Mouse (Mus musculus) inflammation-experienced regulatory T-cells, adult 6 months (primary cell): ENCODE results near the gene Fxyd7. TPM values are rescaled to one million over a fixed set of nuclear protein-coding genes. Genes with fewer than 3 reads are reported as not detected.

Experiments
- ATAC-seq: one replicate; pipeline ENCODE4 v1.8.0; 2017
- polyA plus RNA-seq, 3 experiments: library from polyadenylated mRNA; unstranded; fragments of 100-300 nt; shearing (Covaris generic); gene quantifications; one replicate each; pipeline ENCODE4 v1.2.1; 2017

Fxyd7 gene
- polyA plus RNA-seq: not detected

DNA sequence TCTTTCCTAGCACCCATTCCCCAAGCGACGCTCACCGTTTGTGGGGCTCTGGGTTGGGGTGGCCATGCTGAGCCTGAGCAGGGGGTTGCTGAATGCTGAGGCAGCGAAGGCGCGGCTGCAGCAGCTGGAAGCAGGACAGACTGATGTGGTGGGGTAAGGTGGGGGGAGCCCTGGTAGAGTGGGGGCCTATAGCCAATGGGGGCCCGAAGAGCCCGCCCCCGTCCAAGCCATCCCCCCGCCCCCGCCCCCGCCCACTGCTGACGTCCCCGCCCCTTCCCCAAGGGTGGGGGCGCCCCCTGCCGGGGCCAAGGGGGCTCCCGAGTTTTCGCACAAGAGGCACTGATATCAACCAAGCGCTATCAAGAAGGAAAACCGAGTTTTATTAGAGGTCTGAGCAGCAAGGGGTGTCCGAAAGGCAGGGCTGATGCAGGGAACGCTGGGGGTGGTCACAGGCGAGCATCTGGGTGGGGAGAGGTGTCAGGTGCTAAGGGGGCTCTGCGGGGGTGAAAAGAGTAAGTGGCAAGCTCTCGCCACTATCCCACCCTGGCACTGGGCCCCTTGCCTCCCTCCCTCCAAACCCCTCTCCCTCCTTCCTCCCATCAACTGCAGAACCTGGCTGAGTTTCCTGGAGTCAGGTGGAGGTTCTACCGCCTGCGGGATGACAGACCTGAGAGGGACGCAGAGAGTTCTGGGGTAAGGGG, at the start of gene Fxyd7:
Fxyd7 (minus strand) TSS at position 147 of the 701 bp plus-strand sequence.
- ATAC-seq: no peak

DNA sequence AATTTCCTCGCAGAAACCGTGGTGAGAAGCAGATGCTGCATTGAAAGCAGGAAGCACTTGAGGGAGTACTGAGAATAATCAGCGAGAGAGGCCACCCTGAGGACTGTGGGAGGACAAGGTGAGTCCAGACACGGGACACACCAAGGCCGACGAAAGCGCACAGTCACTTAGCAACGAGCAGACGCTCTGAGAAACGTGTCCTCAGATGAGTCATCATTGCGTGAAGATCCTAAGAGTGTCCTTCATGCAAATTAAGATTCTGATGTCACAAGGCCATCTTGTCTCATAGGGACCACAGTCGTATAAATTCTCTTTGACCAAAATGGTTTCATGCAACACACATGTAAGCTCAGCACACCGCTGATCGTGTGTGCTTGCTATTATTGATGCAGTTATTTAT, 49.5 kb upstream of the Fxyd7 start:
- no peak for ATAC-seq

DNA sequence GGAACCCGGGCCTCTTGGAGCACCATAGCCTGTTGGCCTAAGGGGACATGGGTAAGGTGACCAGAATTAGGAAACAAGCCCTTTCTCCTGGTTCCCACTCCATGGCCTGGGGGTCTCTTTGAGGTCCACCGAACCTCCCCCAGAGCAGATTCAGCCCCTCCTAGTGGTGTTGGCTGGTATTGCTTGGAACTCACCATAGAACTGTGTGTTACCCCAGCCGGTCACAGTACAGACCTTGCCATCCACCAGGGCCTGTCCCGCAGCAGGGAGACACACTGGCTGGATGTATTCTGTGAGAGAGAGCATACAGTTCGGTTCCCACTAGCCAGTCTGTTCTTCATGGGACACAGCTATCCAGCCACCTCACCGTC, 48.3 kb upstream of the Fxyd7 start:
- ATAC-seq: no peak

DNA sequence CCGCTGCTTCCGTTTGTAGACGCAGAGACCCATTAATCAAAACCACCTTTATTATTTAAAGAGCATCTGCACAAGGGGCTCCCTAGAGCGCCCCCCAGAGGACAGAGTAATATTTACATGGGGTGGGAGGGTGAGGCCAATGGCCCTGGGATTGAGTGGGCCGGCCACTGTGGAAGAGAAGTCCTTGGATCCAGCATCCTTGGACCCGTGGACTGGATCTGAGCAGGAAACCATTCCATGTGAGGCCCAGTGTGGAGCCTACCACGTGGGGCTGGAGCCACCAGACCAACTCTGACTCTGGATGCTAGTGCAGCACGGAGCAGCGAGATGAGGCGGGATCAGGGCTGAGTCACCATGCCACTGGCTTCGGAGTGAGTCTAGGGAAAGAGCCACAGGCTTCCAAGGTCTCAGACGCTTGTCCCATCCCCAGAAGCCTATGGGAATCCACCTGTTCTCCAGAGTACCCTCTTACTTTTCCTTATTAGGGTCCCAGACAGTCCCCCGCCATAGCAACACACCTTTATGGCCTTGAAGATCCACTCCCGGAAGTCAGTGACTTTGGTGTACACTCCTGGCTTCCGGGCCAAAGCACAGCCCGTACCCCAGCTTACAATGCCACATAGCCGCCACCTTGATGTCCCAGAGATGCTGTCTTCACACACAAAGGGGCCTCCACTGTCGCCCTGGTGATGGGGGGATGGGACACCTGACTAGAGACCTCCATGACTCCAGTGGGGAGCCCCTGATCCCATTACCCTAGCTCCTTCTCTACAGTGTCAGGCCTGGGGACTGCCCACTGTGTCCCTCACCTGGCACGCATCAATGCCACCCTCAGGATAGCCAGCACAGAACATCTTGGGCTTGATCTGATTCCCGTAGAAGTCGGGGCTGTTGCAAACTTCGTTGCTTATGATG, 47.7 kb upstream of the Fxyd7 start:
- no peak for ATAC-seq

DNA sequence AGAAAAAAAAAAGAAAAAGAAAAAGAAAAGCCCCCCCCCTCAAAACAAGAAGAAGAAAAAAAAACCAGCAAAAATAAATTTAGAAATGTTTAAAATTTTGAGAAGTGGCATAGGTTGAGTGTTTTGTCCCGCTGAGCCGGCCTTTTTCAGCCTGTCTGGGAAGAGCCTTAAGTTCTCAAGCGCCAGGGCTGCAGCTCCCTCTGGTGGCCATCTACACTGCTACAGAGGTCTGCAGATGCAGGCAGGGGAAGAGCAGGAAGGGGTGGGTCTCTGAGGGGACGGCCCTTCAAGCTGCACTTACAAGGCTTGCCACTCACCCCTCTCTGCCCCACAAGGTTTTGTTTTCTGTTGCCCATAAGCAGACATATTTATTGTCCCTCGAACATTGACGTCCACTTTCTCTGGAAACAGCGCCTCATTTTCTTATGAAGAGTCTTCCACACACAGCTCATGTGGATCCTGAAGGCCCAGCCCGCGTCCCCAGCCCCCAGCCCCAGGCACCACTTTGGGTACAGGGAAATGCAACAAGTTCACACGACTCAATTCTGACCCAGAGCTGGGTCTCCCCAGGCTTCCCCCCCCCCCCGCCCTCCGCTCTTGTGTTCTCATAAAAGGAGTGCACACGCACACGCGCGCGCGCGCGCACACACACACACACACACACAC, 46.4 kb upstream of the Fxyd7 start:
- peak; percentile 99 for ATAC-seq

DNA sequence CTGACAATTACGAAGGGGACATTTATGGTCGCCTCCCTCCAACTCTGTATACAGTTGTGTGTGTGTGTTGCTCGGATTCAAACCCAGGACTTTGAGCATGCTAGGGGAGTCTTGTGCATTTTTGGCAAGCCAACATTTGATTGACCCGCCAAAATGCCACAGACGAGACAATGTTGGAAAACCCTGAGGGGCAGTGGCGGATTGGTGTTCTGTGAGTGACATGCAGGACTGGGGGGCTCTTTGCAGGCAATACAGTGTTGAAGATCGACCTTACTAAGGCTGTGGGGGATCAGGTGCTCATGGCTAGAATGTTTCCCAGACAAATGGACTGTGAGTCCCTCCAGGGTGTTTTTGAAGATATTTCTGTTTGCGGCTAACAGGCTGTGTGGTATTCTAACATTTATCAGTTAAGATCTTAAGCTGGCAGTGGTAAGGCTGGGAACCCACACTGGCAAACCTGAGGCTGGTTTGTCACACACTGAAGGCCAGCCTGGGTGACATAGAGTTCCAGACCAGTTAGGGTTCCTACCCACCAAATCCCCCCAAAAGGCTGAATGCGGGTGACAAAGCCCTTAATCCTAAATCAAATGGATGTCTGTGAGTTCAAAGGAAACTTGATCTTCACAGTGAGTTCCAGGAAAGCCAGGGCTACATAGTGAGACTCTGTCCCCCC, 45.8 kb upstream of the Fxyd7 start:
- ATAC-seq: no peak

DNA sequence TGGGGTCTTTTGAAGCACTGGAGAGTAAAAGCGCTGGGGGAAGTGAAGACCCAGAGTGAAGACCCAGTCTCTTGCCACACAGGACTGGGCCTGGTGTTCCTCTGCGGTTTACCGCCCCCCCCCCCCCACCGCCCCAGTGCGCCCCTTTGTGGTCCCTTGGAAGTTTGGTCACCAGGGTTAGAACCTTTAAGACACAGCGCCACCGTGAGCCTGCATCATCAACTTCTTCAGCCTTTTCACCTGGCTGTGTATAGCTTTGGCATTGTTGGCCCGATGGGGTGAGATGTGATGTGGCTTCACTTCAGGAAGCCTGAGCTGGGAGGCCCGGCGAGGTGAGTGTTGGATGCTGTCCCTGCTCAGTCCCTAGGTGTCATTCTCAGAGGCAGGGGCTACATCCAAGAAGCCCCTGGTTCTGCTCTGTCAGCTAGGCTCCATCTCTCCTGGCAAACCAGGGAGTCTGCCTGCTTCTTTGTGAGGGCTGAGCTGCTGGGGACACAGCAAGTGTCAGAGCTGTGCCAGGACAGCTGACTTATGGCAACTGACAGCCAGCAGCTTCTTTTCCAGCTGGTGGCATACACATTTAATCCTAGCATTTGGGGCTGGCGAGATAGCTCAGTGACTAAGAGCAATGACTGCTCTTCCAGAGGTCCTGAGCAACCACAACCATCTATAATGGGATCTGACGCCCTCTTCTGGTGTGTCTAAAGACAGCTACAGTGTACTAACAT, 43.7 kb upstream of the Fxyd7 start:
- no peak for ATAC-seq

DNA sequence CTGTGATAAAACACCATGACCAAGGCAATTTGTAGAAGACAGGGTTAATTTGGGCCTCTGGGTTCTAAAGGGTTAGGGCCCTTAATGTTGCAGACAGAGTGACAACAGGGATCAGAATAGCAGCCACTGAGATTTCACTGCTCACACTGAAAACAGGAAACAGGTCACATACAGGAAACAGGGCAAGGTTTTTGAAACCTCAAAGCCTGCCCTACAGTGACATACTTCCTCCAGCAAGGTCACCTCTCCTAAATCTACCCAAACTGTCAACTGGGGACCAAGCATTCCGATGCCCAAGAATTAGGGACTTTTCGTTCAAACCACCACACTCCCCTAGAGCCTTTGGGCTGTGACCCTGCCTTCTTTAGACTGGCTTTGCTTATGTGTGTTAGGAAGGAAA, 38.5 kb upstream of the Fxyd7 start:
- peak; percentile 89 for ATAC-seq

DNA sequence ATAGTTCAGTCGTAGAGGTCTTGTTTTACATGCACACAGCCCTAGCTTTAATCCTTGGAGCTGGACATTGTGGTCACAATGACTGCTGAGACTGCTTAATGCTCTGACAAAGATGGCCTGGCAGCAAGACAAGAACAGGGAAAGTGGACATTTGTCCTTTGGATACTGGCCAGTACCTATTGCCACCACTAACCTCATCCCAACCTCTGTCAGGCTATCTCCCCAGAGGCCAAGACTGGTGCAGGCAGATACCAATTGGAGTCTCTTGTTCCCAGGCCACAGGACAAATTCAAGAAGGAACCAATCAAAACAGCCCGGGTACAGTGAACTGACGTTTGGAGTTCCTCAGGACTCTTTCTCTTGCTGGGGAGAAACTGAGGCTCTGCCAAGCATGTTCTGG, 36.9 kb upstream of the Fxyd7 start:
- ATAC-seq: no peak

DNA sequence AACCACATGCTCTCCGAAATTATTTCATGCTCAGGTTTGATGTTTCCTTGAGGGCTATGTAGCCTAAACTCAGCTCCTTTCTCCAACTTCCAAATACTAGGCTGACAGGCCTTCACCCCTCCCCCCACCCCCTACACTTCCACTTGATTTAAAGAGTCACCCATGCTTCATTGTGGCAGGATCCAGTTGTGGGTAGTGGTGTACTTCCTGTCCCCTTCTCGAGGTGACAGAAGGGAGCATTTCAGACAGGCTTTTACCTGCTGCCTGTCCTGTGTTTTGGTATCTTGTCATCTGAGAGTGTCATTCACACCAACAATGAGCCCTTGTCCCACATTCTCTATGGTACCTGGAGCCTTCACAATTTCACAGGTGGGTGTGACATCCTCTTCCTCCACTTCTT, 36.0 kb upstream of the Fxyd7 start:
- ATAC-seq: peak; percentile 55

DNA sequence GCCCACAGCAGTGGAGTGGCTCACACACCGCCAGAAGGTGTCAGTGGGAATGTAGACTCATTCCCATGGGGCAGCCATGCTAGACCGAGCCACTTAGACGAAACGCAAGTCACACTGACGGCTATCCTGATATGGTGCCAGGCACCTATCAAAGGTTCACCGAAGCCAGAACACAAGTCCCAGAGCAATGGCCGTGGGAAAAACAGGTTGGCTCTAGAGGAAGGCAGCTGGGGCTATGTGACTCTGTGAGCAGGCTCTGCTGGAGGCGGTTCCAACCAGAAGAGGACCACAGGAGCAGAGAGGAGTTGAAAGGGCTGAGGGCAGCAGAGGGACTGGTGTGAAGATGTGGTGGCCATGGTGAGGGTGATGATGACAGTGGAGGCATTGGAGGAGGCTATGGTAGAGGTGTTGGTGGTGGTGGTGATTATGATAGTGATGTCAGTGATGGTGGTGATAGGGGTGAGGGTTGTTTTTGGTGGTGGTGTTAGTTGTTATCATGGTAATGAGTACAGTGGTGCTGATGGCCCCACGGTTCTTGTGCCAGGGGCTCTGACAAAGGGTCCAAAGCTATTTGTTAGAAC, 35.0 kb upstream of the Fxyd7 start:
- no peak for ATAC-seq

DNA sequence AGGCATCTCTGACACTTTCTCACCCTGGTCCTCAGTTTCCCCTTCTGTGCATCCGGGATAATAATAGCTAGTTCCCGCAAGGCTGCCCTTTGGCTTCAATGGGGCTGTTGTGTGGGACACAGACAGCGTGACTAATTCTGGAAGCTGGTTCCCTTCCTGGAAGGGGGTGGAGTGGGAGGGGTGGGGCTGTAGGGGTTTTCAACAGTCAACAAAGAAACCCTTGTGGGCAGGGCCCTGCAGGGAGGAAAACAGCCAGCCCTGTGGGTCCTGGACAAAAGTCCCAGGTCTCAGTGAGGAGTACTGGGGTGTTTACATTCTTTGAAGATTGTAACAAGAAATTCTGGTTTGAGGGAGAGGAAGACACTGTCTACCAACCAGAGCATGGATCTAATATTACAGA, 33.9 kb upstream of the Fxyd7 start:
- no peak for ATAC-seq

DNA sequence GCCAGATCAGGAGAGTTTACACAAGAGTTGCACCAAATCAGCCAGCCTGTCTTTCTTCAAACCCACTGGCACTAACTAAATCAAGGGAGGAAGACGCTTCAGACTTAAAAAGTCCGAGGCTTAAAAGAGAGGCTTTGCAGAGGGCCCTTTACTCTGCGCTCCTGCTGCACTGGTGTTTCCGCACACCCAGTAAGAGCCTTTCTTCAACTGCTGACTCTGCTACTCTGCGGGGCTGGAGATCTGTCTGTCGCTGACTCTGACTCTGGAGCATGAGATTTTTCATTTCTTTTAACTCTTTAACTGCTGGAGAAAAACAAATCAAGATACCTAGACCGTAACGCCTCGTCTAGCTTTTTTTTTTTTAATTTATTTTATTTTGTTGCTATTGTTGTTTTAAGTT, 32.9 kb upstream of the Fxyd7 start:
- ATAC-seq: no peak

DNA sequence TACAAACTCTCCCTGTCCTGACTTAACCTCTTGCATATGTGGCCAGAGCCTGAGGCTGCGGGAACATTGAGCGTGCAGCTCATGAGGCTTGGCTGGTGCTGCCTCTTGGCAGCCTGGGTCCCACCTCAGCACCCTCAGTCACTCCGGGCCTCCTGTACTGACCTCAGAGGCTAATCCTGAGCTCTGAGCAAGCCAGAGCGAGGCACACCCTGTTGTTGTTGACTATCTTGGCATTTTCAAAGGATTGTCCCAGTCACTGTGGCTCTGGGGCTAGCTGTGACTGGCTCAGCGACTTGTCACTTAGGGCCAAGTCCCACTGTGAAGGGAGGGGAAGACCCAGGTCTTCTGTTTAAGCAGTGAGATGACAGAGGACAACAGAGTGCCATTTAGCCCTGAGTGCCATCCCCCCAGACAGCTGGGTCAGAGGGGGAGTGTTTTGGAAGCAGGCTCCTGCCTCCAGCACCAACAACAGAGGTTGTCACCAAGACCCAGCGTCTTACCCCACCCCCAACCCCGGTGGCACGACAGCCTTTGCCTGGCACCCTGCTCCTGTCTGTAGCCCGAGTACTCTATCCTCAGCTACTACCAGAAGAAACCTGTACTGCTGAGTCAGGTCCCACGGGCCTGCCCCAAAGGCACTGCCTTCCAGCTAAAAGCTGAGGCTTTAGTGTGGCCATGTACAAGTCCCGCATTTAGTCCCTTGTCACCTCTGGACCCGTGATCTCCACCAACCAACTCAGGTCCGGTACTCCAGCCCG, 31.7 kb upstream of the Fxyd7 start:
- ATAC-seq: no peak

DNA sequence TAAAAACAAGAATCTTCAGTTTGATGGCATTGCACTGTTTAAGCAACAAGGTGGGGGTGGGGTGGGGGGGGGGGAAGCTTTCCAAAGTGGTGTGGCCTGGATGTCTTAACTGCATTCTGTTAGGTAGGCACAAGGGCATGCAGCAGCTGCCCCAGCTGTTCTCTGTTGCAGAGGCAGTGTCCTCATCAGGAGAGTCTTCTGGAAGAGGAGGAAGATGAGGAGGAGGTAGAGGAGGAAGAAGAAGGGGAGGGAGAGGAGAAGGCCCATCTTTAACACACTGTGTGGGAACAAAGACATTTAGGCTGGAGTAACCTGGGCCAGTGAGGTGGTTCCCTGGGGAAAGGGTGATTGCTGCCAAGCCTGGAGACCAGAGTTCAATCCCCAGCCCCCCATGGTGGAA, 30.8 kb upstream of the Fxyd7 start:
- ATAC-seq: no peak

DNA sequence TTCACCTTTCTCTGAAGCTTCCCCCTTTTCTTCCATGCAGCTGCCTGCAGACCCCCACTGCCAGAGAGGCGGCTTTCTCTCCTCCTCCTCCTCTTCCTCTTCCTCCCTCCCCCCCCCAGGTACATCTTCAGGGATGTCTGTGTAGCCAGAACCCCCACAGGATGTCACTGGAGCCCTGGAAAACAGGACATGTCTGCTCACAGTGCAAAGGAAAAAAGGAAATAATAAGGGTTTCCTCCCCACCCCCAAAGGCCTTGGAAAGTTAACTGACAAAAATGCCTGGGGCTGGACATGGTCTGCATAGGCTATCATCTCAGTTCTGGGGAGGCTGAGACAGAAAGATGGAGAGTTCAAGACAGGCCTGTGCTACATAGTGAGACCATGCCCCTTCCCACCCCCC, 29.8 kb upstream of the Fxyd7 start:
- no peak for ATAC-seq

DNA sequence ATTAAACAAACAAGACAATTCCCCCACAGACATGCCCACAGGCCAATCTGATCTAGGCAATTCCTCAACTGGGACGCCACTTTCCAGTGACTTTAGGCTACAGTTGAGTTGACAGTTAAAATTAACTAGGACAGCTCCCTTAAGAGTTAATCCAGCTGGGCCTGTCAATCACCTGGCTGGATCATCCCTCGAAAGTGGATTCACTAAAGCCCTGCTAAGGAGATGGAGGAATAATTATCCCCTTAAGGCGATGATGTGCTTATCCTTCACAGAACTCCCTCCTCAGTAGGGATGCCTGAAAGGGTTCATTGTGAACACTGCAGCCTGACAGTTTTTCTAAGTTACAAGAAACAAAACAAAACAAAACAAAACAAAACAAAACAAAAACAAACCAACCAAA, 29.3 kb upstream of the Fxyd7 start:
- ATAC-seq: no peak

DNA sequence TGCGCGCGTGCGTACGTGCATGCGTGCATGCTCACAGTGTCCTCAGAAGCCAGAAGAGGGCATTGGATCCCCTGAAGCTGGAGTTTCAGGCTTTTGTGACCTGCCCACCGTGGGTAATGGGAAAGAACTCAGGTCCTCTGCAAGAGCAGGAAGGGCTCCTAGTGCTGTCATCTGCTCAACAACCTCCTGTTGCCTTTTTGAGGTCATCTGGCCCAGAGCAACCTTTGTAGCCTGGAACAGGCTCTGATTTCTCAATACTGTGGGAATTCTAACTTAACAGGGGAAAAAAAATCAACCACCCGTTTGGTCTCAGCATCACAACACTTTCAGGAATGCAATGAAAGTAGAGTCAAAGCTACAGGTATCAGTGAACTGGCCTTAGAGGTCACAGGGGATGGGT, 28.4 kb upstream of the Fxyd7 start:
- no peak for ATAC-seq

DNA sequence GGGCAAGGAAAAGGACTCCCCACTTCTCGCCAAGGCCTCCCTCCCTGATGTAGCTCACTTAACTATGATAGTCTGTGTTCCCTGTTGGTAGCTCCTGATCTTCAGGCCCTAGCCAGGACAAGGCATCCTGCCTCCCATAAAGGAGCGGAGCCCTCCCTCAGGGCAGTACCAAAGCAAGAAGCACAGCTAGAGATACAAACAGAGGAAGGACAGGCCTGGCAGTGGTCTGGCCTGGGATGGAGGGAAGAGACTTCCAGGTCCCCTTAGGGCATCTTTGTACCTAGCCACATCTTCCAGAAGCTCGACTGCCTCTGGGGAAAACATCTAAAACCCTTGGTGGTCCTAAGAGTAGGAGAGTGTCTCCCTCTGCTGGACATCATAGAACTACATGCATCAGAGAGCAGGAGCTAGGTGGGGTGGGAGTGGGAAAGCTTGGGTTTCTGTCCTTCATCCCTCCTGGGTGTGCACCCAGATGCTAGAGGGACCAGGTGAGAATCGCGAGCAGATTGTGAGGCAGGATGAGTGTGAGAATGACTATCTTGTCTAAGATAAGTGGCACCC, 26.7 kb upstream of the Fxyd7 start:
- ATAC-seq: no peak

DNA sequence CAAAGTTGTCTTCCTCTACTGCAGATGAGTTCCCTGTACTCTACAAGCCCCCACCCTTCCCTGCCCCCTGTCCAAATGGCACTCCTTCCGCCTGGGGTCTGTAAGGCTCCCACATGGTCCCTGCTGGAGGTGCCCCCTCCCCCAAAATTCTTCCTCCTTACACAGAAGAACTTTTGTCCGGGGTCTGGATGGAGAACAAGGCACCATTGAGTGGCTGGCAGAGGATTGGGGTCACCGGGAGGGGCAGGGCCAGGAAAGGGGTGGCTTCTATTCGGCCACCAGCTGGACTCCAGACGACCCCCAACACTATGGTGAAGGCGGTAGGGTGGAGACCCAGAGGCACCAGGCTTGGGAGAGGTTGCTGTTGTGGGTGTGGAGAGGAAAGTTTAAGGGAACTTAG, 26.2 kb upstream of the Fxyd7 start:
- no peak for ATAC-seq

DNA sequence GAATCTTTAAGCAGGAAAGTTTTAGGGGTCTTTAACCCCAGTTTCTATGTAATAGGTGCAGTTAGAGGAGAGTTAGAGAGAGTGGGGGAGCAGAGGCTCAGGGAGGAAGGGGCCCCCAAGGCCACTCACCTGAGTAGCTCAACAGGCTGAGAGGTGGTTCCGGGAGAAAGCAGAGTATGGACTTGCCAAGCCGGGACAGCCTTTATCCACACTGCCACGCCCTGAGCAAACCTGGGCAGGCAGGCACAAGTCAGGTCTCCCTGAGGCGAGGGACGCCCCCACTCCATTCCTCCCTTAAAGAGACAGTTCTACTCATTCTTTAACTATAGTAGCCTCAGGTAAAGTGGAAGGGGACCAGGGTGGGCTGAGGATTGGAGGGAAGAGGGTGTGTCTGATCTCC, 25.2 kb upstream of the Fxyd7 start, which contains the start of gene Fxyd3:
Fxyd3 (minus strand) TSS at position 213 of the 400 bp plus-strand sequence.
- no peak for ATAC-seq
